Mouse (Mus musculus) brain, adult 10 weeks (tissue): ENCODE data around the gene Ahsa2. TPM values are rescaled to one million over a fixed set of nuclear protein-coding genes. Genes with fewer than 3 reads are reported as not detected.

Experiments used
- polyA plus RNA-seq: library from polyadenylated mRNA; stranded (reverse); fragments of 350-450 nt; fragmentation: Illumina TruSeq; extraction: RNeasy Lipid Tissue Mini Kit (QIAGEN cat#74804); gene quantifications from one replicate; pipeline ENCODE4 v1.2.3, GENCODE M21; 2015; ENCODE audit warnings: low read depth, low replicate concordance

Ahsa2 gene
- polyA plus RNA-seq, result 33.6 TPM

GRCm38 (mm10) chr11:23497718-23498509 is at the start of gene Ahsa2:
TSS of gene Ahsa2 (minus strand) at chr11:23498030.

GRCm38 (mm10) chr11:23520473-23521205 is 22.8 kb upstream of the Ahsa2 start, which contains the start of gene 1700093K21Rik:
TSS of gene 1700093K21Rik (minus strand) at chr11:23521155.

Other genes with a start within 250 kb of the Ahsa2 start
- gene Xpo1, start 242.0 kb downstream of the Ahsa2 start, polyA plus RNA-seq, result 57.6 TPM
- gene Usp34, start 191.1 kb downstream of the Ahsa2 start, polyA plus RNA-seq, result 69.1 TPM
- not detected for gene 1700093K21Rik, start 23.1 kb upstream of the Ahsa2 start, polyA plus RNA-seq
- gene 0610010F05Rik, start 135.6 kb upstream of the Ahsa2 start, polyA plus RNA-seq, result 33.4 TPM
- 8.5 TPM for gene Pus10, start 167.6 kb upstream of the Ahsa2 start, polyA plus RNA-seq
- 33.8 TPM for gene Pex13, start 167.9 kb upstream of the Ahsa2 start, polyA plus RNA-seq